Mouse (Mus musculus): ENCODE data around the gene Alkbh3.

Alkbh3 gene

DNA sequence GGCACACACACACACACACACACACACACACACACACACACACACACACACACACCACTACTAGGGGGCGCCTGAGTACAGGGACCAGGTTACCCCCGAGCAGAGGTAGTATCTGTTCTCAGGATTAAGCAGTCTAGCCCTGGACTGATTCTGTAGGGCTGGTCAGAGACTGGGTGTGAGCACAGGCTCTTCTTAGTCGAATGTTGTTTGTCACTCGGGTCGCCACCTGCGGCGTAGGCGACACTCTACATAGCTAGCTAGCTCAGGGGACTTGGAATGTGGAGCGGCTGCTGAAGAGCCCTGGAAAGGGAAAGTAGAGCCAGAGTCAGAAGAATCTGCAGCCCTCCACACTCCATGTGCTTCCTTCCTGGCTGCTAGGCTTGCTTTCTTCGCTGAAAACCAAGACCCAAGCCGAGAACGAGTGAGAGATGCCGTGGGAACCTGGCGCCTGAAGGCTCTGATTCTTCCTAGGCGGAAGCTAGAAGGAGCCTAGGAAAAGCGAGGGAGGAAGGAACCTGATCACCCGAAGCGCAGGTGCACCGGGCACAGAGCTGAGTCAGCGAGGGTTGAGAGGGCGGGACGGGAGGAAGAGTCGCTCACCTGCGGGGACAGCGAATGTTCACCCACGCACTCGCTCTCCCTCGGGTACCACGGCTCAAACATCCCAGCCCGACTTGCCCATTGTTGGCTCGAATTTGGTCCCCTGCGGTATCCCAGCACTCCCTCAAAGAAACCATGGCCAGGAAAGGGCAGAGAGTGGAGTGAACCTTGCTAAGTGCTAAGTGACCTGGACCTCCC is 55.6 kb downstream of the Alkbh3 start:
- no peak for DNase-seq (ENCODE audit: low spot score in 2 of 2)

DNA sequence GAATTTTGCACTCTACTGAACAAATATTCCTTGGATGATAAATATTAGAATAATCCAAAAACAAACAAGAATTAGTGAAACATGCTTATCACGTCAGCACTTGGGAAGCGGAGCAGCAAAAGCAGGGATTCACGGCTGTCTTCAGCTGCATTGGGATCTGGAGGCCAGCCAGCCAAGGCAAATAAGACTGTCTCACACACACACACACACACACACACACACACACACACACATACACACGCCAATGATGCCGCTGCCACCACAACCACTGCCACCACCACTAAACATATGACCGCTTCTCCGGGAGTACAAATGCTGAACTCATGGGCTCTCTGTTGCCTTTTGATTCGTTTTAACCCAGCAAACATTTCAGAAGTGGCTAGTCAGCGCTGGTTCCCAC is 56.9 kb downstream of the Alkbh3 start:
- DNase-seq (ENCODE audit: low spot score in 2 of 2): no peak

DNA sequence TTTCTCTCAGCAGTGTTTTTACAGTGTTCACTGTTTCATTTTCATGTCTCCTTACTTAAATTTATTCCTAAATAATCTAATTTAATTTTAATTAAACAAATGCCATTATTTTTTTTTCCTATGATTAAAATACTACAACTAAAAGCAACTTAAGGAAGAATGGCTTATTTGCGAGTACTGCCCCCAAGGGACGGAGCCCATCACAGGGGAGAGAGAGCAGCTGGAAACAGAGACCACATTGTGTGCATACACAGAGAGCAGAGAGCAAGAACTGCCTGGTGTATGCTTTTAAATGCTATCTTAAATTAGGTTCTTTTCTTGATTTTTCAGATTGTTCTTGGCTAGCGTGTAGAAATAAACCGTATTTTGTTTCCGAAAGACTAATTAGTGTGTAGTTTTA is 63.6 kb downstream of the Alkbh3 start:
- DNase-seq (ENCODE audit: low spot score in 2 of 2): no peak

DNA sequence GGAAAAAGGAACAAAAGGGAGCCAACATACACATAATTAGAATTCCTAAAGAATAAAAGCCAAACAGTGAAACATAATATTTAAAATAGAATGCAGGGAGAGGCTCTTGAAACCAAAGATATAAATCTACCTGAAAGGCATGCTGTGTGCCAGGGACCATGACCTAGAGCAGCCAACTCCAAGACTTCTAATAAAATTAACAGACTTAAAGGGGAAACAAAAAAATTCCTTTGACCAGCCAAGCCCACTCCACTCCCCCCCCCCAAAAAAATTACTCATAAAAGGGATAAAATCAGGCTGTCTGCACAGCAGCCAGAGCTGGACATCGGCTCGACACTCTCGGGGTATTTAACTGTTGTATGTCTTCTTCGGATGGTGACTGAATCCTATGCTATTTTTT is 65.8 kb downstream of the Alkbh3 start:
- no peak for DNase-seq (ENCODE audit: low spot score in 2 of 2)

DNA sequence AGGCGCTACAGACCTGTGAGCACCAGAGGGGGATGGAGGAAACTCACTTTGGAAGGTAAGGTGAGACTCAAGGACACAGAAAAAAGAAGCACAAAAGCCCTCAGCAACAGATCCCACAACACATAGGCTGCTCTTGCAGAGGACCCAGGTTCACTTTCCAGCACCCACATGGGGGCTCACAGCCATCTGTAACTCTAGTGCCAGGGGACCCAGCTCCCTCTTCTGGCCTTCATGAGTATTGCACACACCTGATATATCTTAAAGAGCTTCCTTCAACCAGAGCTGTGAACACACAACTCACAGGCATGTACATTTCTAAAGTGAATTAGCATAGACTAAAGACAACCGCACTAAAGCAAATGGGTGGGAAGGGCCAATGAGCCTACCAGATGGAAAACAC is 66.5 kb downstream of the Alkbh3 start:
- no peak for DNase-seq (ENCODE audit: low spot score in 2 of 2)

DNA sequence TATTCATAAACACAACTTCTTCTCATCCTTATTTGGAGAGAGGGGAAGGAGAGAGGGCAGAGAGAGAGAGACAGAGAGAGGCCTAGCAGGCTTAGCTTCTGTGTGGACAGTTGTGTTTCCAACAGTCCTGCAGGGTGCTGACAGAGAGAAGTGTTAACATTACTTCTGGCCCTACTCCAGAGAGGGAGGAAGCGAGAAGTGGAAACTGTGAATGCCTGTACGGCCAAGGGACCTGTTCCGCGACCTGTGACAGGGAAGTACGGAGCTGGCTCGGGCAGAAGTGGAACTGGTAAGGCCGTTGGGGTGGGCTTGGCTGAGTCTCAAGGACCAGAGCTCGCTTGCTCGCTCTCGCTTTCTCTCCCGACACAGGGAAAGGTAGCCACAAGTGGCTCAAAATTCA is 68.9 kb downstream of the Alkbh3 start:
- DNase-seq (ENCODE audit: low spot score in 2 of 2): no peak

DNA sequence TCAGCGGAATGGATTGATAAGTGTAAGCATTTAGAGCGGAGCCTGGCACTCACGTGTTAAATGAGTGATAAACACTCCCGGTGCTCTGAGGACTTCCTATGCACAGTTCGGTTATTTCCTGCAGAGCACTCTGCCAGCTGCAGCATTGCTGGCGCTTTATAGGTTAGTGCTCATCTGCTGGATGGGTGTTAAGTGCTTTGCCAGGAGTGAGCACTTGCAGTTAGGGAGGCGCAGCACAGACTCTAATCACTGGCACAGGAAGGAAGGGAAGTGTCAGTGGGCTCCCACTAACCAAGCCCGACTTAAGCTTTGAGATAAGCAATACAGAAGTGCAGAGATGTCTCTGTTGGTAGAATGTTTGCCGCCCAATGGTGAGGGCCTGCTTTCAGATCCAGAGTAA is 72.1 kb downstream of the Alkbh3 start:
- DNase-seq (ENCODE audit: low spot score in 2 of 2): no peak
